Mouse (Mus musculus): Measurements from ENCODE around the gene Kng2. TPM values are rescaled to one million over a fixed set of nuclear protein-coding genes. Genes with fewer than 3 reads are reported as not detected.
"Not testable (repeated sequence)": the region's sequence is repeated elsewhere in the genome, so short reads cannot be mapped to it uniquely, and the experiment has no call there.

The Kng2 gene
- polyA plus RNA-seq, 1 experiment from 2014 or later, result not detected

DNA sequence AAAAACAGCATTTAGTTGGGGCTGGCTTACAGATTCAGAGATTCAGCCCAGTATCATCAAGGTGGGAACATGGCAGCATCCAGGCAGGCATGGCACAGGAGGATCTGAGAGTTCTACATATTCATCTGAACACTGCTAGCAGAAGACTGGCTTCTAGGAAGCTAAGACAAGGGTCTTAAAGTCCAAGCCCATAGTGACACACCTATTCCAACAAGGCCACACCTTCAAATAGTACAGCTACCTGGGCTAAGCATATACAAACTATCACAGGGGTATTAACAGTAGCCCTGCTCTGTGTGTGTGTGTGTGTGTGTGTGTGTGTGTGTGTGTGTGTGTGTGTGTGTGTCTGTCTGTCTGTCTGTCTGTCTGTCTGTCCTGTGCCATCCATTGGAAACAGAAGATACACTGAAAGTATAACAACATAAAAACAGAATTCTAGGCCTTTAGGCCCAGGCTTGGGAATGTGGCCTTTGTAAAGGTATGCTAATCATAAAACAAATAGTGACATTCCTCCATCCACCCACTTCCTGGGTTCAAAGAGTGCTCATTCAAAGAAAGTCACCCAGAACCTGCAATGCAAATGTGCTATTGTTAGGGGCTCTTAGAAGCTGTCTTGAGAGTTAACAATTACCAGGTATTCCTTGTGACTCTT is 87.3 kb downstream of the Kng2 start:
- H3K27me3 ChIP-seq (replicated peaks; ENCODE audit: control insufficient read depth, insufficient read depth, low read length); H3K4me3 ChIP-seq (replicated peaks; ENCODE audit: low read length); H3K4me2 ChIP-seq (ENCODE audit: low read length); H3K4me1 ChIP-seq (replicated peaks; ENCODE audit: control insufficient read depth, insufficient read depth, low read length); H3K27ac ChIP-seq (ENCODE audit: low read length); H3K36me3 ChIP-seq (ENCODE audit: control insufficient read depth, insufficient read depth); H3K9me3 ChIP-seq (ENCODE audit: control insufficient read depth, low read length); H3K9ac ChIP-seq (replicated peaks; ENCODE audit: low read depth, low read length); ATAC-seq: not testable (repeated sequence)

GRCm38 (mm10) chr16:22939120-22939695 is 90.1 kb downstream of the Kng2 start:
- 90% methylated on average over 8 of the region's 8 CpGs for WGBS
- Histone ChIP-seq H3K9me3 (ENCODE audit: control insufficient read depth, low read length) (no peaks in the 10 kb centered on the region), H3K4me1 (replicated peaks; ENCODE audit: control insufficient read depth, insufficient read depth, low read length) (no peaks in the 10 kb centered on the region), H3K36me3 (ENCODE audit: control insufficient read depth, insufficient read depth) (no peaks in the 10 kb centered on the region), H3K9ac (replicated peaks; ENCODE audit: low read depth, low read length) (no peak overlapping the region), H3K4me2 (ENCODE audit: low read length) (no peak overlapping the region), H3K27me3 (replicated peaks; ENCODE audit: control insufficient read depth, insufficient read depth, low read length) (no peaks in the 10 kb centered on the region), H3K4me3 (replicated peaks; ENCODE audit: low read length) (no peak overlapping the region), H3K27ac (ENCODE audit: low read length) (no peak overlapping the region)
- no peak for ATAC-seq

DNA sequence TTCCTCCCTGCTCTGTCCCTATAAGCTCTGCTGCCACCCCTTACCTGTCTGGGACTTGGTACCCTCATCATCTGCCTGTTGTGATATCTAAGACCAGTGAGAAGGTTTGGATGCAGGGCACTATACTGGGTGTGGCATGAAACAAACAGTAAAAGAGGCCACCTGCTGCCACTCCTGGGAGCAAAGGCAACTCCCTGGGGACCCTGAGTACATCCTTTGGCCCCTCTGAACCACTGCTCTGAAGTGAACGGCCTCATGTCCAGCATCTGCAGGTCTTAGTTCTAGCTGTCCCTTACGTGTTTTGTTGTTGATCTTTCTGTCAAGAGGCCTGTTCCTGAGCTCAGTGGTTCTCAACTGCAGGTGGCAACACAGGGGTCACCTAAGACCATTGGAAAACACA is 90.7 kb downstream of the Kng2 start:
- no peak for ATAC-seq
- Histone ChIP-seq H3K36me3 (ENCODE audit: control insufficient read depth, insufficient read depth) (no peaks in the 10 kb centered on the region), H3K4me2 (ENCODE audit: low read length) (no peak overlapping the region), H3K9me3 (ENCODE audit: control insufficient read depth, low read length) (no peaks in the 10 kb centered on the region), H3K4me3 (replicated peaks; ENCODE audit: low read length) (no peak overlapping the region), H3K9ac (replicated peaks; ENCODE audit: low read depth, low read length) (no peak overlapping the region), H3K4me1 (replicated peaks; ENCODE audit: control insufficient read depth, insufficient read depth, low read length) (no peaks in the 10 kb centered on the region), H3K27me3 (replicated peaks; ENCODE audit: control insufficient read depth, insufficient read depth, low read length) (no peaks in the 10 kb centered on the region), H3K27ac (ENCODE audit: low read length) (no peak overlapping the region)
- WGBS, result 85% methylated on average over 2 of the region's 2 CpGs

GRCm38 (mm10) chr16:22937631-22938030 is 91.7 kb downstream of the Kng2 start:
- no peak overlapping the region for H3K4me2 ChIP-seq (ENCODE audit: low read length)
- no peak overlapping the region for H3K27ac ChIP-seq (ENCODE audit: low read length)
- no peak overlapping the region for H3K4me3 ChIP-seq (replicated peaks; ENCODE audit: low read length)
- ATAC-seq, result no peak
- no peaks in the 10 kb centered on the region for H3K36me3 ChIP-seq (ENCODE audit: control insufficient read depth, insufficient read depth)
- no peak overlapping the region for H3K9ac ChIP-seq (replicated peaks; ENCODE audit: low read depth, low read length)
- no peaks in the 10 kb centered on the region for H3K9me3 ChIP-seq (ENCODE audit: control insufficient read depth, low read length)
- no peaks in the 10 kb centered on the region for H3K27me3 ChIP-seq (replicated peaks; ENCODE audit: control insufficient read depth, insufficient read depth, low read length)
- WGBS, result 91% methylated on average over 12 of the region's 12 CpGs
- H3K4me1 ChIP-seq (replicated peaks; ENCODE audit: control insufficient read depth, insufficient read depth, low read length), result no peaks in the 10 kb centered on the region

Other genes with a start within 250 kb of the Kng2 start
- gene Crygs, start 217.9 kb downstream of the Kng2 start, polyA plus RNA-seq (2015; fragmentation: Nextera tagmentation; extraction: Ambion mirVana), result not detected in 2 replicates
- 22.2 and 26.4 TPM in 2 replicates for gene Tbccd1, start 171.8 kb downstream of the Kng2 start, polyA plus RNA-seq (2015; fragmentation: Nextera tagmentation; extraction: Ambion mirVana)
- gene Dnajb11, start 171.6 kb downstream of the Kng2 start, polyA plus RNA-seq (2015; fragmentation: Nextera tagmentation; extraction: Ambion mirVana), result 83.4 and 85.7 TPM in 2 replicates
- gene Ahsg, start 138.2 kb downstream of the Kng2 start, polyA plus RNA-seq (2015; fragmentation: Nextera tagmentation; extraction: Ambion mirVana), result 0.25 TPM in 1 of 2 replicates, not detected in the other
- gene Fetub, start 111.1 kb downstream of the Kng2 start, polyA plus RNA-seq (2015; fragmentation: Nextera tagmentation; extraction: Ambion mirVana), result not detected in 2 replicates
- gene Hrg, start 78.4 kb downstream of the Kng2 start, polyA plus RNA-seq (2015; fragmentation: Nextera tagmentation; extraction: Ambion mirVana), result not detected in 2 replicates
- gene Kng1, start 28.4 kb upstream of the Kng2 start, polyA plus RNA-seq (2015; fragmentation: Nextera tagmentation; extraction: Ambion mirVana), result not detected in 2 replicates
- 378 and 390 TPM in 2 replicates for gene Eif4a2, start 78.0 kb upstream of the Kng2 start, polyA plus RNA-seq (2015; fragmentation: Nextera tagmentation; extraction: Ambion mirVana)
- 67.2 and 79.4 TPM in 2 replicates for gene Rfc4, start 98.3 kb upstream of the Kng2 start, polyA plus RNA-seq (2015; fragmentation: Nextera tagmentation; extraction: Ambion mirVana)
- not detected in 2 replicates for gene Adipoq, start 117.1 kb upstream of the Kng2 start, polyA plus RNA-seq (2015; fragmentation: Nextera tagmentation; extraction: Ambion mirVana)
- gene St6gal1, start 195.3 kb upstream of the Kng2 start, polyA plus RNA-seq (2015; fragmentation: Nextera tagmentation; extraction: Ambion mirVana), result 50.4 and 61.7 TPM in 2 replicates

Measured in forebrain, embryonic 16.5 days (tissue).